Mouse (Mus musculus) intestine, embryonic 14.5 days (tissue): ENCODE data around the gene Dmbx1. TPM values are rescaled to one million over a fixed set of nuclear protein-coding genes. Genes with fewer than 3 reads are reported as not detected.

Source experiments
- ATAC-seq: fragments of 200-750 bp; cut with Nextera tagmentation; replicated peaks from 2 replicates; pipeline ENCODE4 v1.8.0; 2017; ENCODE audit warnings: low read depth, moderate number of reproducible peaks, moderate TSS enrichment, moderate library complexity; ENCODE audit not compliant: low FRiP score, low TSS enrichment
- DNase-seq: peaks from one replicate; pipeline ENCODE4 v3.0.0-alpha.2; 2018; ENCODE audit warnings: low spot score
- H3K27ac ChIP-seq: fragments of 300-500 bp; sonication (generic); 2 replicates; pipeline ENCODE4 v1.5.1; 2014; ENCODE audit warnings: low read depth, mild to moderate bottlenecking, control low read depth
- H3K27me3 ChIP-seq: fragments of 300-500 bp; sonication (generic); replicated peaks from 2 replicates; pipeline ENCODE4 v1.6.1; 2014; ENCODE audit warnings: low read length, control low read depth; ENCODE audit not compliant: control insufficient read depth, insufficient read depth
- H3K36me3 ChIP-seq: fragments of 300-500 bp; sonication (generic); 2 replicates; pipeline ENCODE4 v1.6.1; 2014; ENCODE audit warnings: low read length, control low read depth; ENCODE audit not compliant: control insufficient read depth, insufficient read depth
- H3K4me1 ChIP-seq: fragments of 300-500 bp; sonication (generic); replicated peaks from 2 replicates; pipeline ENCODE4 v1.6.1; 2014; ENCODE audit warnings: low read length, control low read depth, mixed read lengths; ENCODE audit not compliant: control insufficient read depth, insufficient read depth
- H3K4me2 ChIP-seq: fragments of 300-500 bp; sonication (generic); 2 replicates; pipeline ENCODE4 v1.6.1; 2014; ENCODE audit warnings: low read length
- H3K4me3 ChIP-seq: fragments of 300-500 bp; sonication (generic); 2 replicates; pipeline ENCODE4 v1.5.1; 2014; ENCODE audit warnings: low read depth, low read length, control low read depth, mixed read lengths
- H3K9ac ChIP-seq: fragments of 300-500 bp; sonication (generic); 2 replicates; pipeline ENCODE4 v1.6.1; 2014; ENCODE audit warnings: mild to moderate bottlenecking, low read length
- H3K9me3 ChIP-seq: fragments of 300-500 bp; sonication (generic); 2 replicates; pipeline ENCODE4 v1.6.1; 2016; ENCODE audit warnings: low read length, control low read depth; ENCODE audit not compliant: control insufficient read depth
- WGBS: fragments of 180-500 bp; shearing (Covaris S2); extraction: QIAGEN DNeasy Blood & Tissue Kit; methylation state at CpG from one replicate; pipeline ENCODE4 v1.1.7; 2014; 5-methylcytosine and 5-hydroxymethylcytosine counted together
- polyA plus RNA-seq: library from polyadenylated mRNA; unstranded; fragments of >200 nt; fragmentation: Nextera tagmentation; extraction: Ambion mirVana; gene quantifications from 2 replicates; pipeline ENCODE4 v1.2.1, GENCODE M21; 2014

The Dmbx1 gene
- polyA plus RNA-seq, 1 experiment from 2014 or later, result 0.07 TPM

DNA sequence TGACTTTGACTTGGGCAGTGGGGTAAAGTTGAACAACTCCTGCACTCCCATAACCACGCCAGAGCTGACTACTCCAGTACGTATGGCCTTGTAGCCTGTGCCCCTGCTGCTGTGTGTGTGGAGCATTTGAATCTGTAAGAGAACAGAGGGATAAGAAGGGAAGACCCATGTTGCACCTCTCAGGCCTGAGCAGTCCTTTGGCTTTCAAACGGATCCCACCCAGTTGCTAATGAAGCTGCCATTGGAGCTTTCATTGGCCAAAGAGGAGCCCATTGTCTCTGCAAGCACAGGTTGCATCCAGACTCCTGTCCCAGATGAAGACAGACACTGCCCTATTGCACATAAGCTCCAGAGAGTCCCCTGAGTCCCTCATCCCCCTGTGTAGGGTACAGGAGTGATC is 66.5 kb downstream of the Dmbx1 start:
- WGBS, result 82% methylated on average over 3 of the region's 3 CpGs
- H3K4me3 ChIP-seq, result no peak overlapping the region
- H3K27ac ChIP-seq, result no peak overlapping the region
- peaks cover 32% of the 10 kb centered on the region for H3K36me3 ChIP-seq
- H3K27me3 ChIP-seq, result no peaks in the 10 kb centered on the region
- no peak overlapping the region for H3K4me2 ChIP-seq
- ATAC-seq, result no peak
- 0 out of 2 replicates have a peak, but pooled peaks cover 3% of the 10 kb centered on the region for H3K4me1 ChIP-seq
- DNase-seq, result no peak
- H3K9me3 ChIP-seq, result no peaks in the 10 kb centered on the region
- no peak overlapping the region for H3K9ac ChIP-seq

DNA sequence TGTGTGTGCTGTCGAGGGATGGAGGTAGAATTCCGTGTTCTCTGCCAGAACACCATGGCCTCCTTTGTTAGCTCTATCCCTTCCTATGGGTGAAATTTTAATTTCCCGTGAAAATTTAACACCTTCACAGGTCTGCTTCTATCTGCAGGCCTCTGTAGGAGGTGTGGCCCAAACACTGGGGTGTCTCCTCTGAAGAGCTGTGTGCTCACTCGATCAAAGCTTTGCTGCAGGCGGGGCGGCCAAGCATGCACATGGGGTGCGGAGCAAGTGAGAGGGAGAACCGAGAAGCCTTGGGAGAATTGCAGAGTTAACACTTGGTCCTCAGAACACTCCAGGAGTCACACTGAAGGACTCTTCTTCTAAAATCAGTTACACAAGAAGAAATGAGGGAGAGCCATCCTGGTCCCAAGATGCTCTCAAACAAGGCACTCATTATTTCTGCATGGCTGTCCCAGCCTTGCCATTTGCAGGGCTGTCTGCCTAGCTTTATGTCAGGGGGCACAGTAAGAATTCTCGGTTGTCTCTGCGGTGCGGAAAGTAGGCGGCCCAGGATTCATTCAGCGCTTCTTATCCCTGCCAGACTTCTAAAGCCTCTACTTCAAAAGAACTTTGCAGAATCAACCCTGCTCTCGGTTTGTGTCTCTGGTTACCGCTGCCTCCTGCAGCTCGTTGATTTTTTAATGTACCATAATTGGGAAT is 70.1 kb downstream of the Dmbx1 start:
- ATAC-seq (no peak), DNase-seq (no peak)
- Histone ChIP-seq H3K4me3 (no peak overlapping the region), H3K4me2 (no peak overlapping the region), H3K36me3 (peaks cover 37% of the 10 kb centered on the region), H3K4me1 (no peaks in the 10 kb centered on the region), H3K27ac (no peak overlapping the region), H3K9me3 (no peaks in the 10 kb centered on the region), H3K27me3 (no peaks in the 10 kb centered on the region), H3K9ac (no peak overlapping the region)
- 42% methylated on average over 16 of the region's 16 CpGs for WGBS

Other genes with a start within 250 kb of the Dmbx1 start
- 46.1 and 49.2 TPM in 2 replicates for gene Efcab14, start 202.2 kb downstream of the Dmbx1 start, polyA plus RNA-seq
- 0.39 TPM in 2 replicates for gene Tex38, start 158.9 kb downstream of the Dmbx1 start, polyA plus RNA-seq
- gene Atpaf1, start 155.1 kb downstream of the Dmbx1 start, polyA plus RNA-seq, result 62.7 and 73.0 TPM in 2 replicates
- 10.7 and 13.4 TPM in 2 replicates for gene Mob3c, start 111.8 kb downstream of the Dmbx1 start, polyA plus RNA-seq
- gene Mknk1, start 100.7 kb downstream of the Dmbx1 start, polyA plus RNA-seq, result 21.3 and 24.7 TPM in 2 replicates
- gene Kncn, start 55.5 kb downstream of the Dmbx1 start, polyA plus RNA-seq, result not detected in 2 replicates
- gene 6430628N08Rik, start 49.3 kb downstream of the Dmbx1 start, polyA plus RNA-seq, result not detected in 2 replicates
- gene Faah, start 78.0 kb upstream of the Dmbx1 start, polyA plus RNA-seq, result 13.5 and 19.2 TPM in 2 replicates
- 21.6 and 22.4 TPM in 2 replicates for gene Nsun4, start 114.0 kb upstream of the Dmbx1 start, polyA plus RNA-seq
- 595 and 617 TPM in 2 replicates for gene Uqcrh, start 135.1 kb upstream of the Dmbx1 start, polyA plus RNA-seq
- gene Lrrc41, start 135.3 kb upstream of the Dmbx1 start, polyA plus RNA-seq, result 73.4 and 78.9 TPM in 2 replicates
- gene Rad54l, start 183.8 kb upstream of the Dmbx1 start, polyA plus RNA-seq, result 33.0 and 36.5 TPM in 2 replicates
- 53.7 and 57.4 TPM in 2 replicates for gene Pomgnt1, start 183.9 kb upstream of the Dmbx1 start, polyA plus RNA-seq
- gene Lurap1, start 211.4 kb upstream of the Dmbx1 start, polyA plus RNA-seq, result 1.9 and 2.5 TPM in 2 replicates
- 26.5 and 33.5 TPM in 2 replicates for gene Tspan1, start 227.7 kb upstream of the Dmbx1 start, polyA plus RNA-seq
- gene 1700042G07Rik, start 233.4 kb upstream of the Dmbx1 start, polyA plus RNA-seq, result not detected in 2 replicates
- not detected in 2 replicates for gene Gm49337, start 233.5 kb upstream of the Dmbx1 start, polyA plus RNA-seq